Mouse (Mus musculus): ENCODE data around the gene 1300017J02Rik.
A peak's percentile ranks its signal among the peaks of the same experiment; 100 is the strongest.
"Not testable (repeated sequence)": the region's sequence is repeated elsewhere in the genome, so short reads cannot be mapped to it uniquely, and the experiment has no call there.

1300017J02Rik gene

GRCm38 (mm10) chr9:103304927-103305326 lies at the start of gene 1300017J02Rik, which contains the start of gene Topbp1:
1300017J02Rik (minus strand) TSS chr9:103305082.
Topbp1 (plus strand) TSS chr9:103305215.
- peak; percentile 87 for DNase-seq

DNA sequence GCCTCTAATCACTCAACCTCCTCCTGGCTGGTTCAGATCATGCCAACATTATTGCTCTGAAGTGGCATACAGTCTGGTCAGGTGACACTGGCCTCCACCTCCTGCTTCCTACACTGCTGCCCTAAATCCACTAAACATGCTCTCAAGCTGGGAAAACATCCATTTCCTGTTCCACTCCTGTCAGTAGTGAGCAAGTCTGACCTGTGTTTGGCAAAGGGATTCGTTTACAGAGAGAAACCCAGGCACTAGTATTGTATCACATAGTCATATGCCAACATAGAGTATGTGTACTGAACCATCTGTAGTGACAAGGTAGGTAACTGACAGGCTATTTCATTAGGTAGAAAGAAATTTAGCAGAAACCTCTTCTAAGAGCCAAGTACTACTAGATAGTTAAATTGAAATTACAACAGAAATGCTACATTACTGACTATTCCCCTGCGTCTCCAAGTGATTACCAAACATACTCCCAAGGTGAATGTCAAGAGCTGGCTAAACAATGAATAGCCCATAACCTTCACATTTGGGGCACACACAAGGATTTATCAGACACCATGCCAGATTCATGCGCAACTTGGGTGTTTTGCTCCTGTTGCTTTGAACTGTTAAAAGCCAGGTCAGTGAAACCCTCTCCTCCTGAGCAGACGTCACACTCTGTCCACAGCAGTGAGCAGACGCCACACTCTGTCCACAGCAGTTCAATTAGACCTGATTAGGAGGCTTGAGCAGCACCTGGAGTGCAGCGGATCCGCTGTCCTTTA lies 48.8 kb upstream of the 1300017J02Rik start:
- DNase-seq, result not testable (repeated sequence)

- DNase-seq, result no peak
Measured at GRCm38 (mm10) chr9:103348791-103349190, 43.9 kb upstream of the 1300017J02Rik start.

GRCm38 (mm10) chr9:103347996-103348490 lies 43.2 kb upstream of the 1300017J02Rik start:
- DNase-seq, result no peak

GRCm38 (mm10) chr9:103347045-103347444 lies 42.2 kb upstream of the 1300017J02Rik start:
- DNase-seq, result no peak

- no peak for DNase-seq
Measured at GRCm38 (mm10) chr9:103336912-103337311, 32.0 kb upstream of the 1300017J02Rik start.

GRCm38 (mm10) chr9:103332663-103333062 lies 27.8 kb upstream of the 1300017J02Rik start:
- no peak for DNase-seq

DNA sequence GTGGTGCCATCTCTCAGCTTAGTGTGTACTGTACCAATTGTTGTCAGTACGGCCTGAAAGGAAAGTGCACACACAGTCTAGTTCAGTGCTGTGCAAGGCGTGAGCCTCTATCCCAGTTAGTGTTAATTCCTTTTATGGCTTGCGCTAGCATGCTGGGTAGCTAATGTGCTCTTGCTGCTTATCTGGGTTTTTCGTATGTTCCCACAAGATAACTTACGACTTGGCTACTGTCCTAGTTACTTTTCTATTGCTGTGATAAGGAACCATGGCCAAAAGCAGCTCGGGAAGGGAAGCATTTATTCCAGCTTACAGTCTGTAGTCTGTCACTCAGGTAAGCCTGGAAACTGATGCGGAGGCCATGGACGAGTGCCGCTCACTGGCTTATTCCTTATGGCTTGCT lies 21.6 kb upstream of the 1300017J02Rik start:
- DNase-seq, result no peak

GRCm38 (mm10) chr9:103324678-103325077 lies 19.8 kb upstream of the 1300017J02Rik start:
- no peak for DNase-seq

DNA sequence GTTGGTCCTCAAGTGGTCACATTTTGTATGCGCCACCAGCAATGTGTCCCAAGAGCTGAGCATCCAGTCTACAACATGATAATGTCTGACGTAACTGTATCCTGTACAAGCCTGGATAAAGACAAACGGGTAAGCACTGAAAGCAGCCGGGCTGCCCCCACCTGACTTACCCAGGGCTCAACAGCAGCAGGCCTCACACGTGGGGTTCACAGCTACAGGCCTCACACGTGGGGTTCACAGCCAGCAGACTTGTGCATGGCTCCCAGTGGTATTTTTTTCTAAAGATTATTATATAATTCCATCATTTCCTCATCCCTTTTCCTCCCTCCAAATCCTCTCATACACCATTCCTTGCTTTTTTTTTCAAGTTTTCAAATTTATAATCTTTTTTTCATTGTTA lies 5.0 kb upstream of the 1300017J02Rik start:
- DNase-seq, result no peak

DNA sequence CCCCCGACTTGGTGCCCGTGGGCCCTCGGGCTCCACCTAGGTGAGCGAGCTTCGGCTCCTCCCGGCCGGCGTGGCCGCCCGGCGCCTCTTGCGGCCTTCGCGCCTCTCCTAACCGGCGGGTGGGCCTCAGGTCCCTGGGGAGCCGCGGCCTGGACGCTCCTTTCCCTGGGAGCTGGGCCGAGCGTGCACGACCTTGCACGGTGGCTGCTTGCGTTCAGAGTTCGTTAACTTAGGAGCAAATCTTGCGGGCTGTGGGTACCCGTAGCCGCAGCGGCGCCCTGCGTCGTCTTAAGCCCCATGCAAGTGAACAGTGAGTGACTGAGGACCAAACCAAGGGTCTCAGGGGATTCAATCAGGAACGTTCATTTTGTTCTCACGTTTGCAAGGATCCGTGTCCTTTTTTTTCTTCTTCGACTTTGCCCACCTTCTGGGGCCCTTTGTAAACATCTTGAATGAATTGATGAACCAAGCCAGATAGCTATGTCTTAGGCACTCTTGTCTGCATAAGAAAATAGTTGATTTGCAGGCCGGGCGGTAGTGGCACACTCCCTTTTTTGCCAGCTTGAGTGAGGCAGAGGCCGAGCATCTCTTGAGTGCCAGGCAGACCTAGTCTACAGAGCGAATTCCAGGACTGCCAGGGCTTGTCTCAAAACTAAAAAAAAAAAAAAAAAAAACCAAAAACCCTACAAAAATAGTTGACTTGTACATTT lies 605 bp upstream of the 1300017J02Rik start:
- DNase-seq, result peak; percentile 7

DNA sequence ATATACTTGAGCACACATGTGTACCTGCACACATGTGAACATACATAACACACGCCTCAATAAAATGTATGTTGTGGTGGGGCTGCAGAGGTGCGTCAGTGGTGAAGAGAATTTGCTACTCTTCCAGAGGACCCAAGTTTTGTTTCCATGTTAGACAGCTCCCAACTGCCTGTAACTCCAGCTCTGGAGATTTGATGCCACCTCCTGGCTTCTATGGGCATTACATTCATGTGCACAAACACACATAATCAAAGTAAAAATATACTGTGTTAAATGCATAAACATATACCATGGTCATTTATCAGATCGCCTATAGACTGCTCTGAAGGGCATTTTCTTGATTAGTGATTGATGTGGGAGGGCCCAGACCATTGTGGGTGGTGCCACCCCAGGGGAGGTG lies 2.2 kb downstream of the 1300017J02Rik start:
- peak; percentile 49 for DNase-seq

- DNase-seq, result no peak
Measured at GRCm38 (mm10) chr9:103302239-103302638, 2.6 kb downstream of the 1300017J02Rik start.

- no peak for DNase-seq
Measured at GRCm38 (mm10) chr9:103301086-103301485, 3.8 kb downstream of the 1300017J02Rik start.

GRCm38 (mm10) chr9:103294507-103294906 lies 10.4 kb downstream of the 1300017J02Rik start:
- DNase-seq, result no peak

DNA sequence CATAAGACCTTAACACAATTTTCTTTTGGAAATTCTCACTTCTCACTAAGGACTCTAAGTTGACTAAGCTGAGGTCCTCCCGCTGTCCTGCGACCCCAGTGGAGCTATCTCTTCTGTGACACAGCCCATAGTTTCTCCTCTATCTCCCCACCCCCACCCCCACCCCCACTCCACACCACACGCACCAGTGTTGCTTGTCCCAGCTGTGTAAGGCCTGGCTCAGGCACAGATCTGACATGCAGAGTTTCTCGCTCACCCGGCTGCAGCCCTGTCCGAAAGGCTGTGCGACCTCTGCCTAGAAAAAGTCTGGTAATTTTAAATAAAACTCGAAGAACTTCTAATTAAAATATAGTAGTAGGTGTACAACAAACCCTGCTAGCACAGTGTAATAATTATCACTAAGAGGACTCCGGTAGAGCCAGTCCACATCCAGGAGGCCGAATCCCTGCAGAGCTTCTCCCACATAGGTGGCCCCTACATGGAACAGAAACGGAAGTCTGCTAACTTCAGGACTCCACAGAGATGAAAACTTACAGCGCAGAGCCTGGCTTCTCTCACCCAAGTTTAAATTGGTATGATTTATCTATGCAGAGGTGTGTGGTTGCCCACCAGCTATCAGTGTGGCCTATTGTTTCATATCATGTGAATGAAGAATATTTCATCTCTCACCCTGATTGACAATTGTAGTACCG lies 16.2 kb downstream of the 1300017J02Rik start:
- DNase-seq, result no peak

GRCm38 (mm10) chr9:103287840-103288488 lies 16.9 kb downstream of the 1300017J02Rik start:
- no peak for DNase-seq

DNA sequence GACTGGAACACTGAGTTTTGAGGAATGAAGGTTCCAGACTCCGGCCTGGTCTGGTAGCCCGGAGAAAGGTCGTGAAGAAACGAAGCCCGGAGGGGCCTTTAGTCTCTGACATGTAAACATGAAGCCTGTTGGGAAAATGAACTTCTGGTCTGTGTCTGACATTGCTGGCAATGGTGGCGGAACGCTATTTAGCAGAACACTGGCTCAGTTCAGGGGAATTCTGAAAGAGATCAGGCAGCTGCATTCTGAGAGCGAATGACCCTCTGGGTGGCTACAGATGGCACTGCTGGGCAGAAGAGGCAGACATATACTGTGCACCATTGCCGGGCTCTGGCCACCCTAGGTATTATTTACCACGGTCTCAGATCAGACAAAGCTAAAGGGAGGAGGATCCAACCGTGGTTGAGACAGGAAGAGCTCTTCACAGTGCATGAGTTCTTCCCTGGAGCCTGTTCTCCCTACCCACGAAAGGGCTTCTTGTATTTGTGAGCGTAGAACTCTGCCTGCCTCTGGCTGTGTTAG lies 17.9 kb downstream of the 1300017J02Rik start:
- no peak for DNase-seq

GRCm38 (mm10) chr9:103286396-103286795 lies 18.5 kb downstream of the 1300017J02Rik start:
- DNase-seq, result no peak

DNA sequence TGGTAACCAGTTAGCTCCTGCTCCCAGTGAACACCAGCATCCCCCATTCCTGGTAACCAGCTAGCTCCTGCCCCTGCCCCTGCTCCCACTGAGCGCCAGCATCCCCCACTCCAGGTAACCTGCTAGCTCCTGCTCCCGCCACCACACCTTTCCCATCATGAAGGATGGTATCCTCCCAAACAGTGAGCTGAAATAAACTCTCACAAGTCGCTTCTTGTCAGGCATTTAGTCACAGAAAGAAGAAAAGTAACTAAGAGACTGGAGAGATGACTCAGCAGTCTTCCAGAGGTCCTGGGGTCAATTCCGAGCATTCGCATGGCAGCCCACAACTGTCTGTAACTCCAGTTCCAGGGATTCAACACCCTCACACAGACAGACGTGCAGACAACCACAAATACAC lies 28.0 kb downstream of the 1300017J02Rik start:
- no peak for DNase-seq

DNA sequence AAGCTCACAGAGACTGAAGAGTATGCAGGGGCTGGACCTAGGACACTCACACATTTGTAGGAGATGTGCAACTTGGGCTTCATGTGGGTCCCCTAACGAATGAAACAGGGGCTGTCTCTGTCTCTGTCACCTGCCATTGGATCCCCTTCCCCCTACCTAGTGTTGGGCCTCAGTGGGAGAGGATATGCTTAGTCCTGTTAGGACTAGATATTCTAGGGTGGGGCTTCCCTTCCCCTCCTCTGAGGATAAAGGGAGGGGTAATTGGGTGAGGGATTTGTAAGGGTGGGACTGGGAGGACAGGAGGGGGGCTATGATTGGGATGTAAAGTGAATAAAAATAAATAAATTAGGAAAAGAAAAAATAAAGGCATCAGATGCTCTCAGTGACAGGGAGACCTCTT lies 29.2 kb downstream of the 1300017J02Rik start:
- DNase-seq, result no peak

- no peak for DNase-seq
Measured at GRCm38 (mm10) chr9:103274819-103275218, 30.1 kb downstream of the 1300017J02Rik start.

GRCm38 (mm10) chr9:103271104-103271503 lies 33.8 kb downstream of the 1300017J02Rik start:
- DNase-seq, result no peak

Measured in cerebellum, adult 8-10 months (tissue).